ENCODE assay signal across 18 mouse cellular contexts in the genomic region with DNA sequence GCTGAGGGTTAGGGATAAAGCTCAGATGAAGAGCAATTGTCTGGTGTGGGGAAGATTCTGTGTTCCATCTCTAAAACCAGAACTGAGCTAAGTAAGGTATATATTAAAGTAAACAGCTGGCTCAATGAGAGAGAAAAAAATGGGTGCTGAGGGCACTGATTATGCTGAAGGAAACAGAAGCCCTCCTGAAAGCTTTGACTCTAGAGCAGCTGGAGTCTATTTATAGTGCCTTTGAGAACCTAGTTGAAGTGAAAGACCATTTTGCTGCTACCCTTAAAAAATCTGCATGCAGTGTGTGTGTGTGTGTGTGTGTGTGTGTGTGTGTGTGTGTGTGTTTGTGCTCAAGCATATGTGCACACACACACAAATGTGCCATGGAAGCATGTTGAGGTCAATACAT. TPM values are rescaled to one million over a fixed set of nuclear protein-coding genes. Genes with fewer than 3 reads are reported as not detected.
"Had no signal": no experiment of that assay in that cellular context is flagged by ENCODE, and none has a peak within 500 bp of the region (broad histone marks: within the 10 kb centered on the region; RNA-seq: fewer than 3 reads in every experiment).

No protein-coding gene starts in this region.

- H3K27ac ChIP-seq: liver, embryonic 14.5 days; midbrain, embryonic 10.5 days; midbrain, embryonic 12.5 days; neural tube, embryonic 13.5 days; neural tube, embryonic 15.5 days had no signal

- H3K36me3 ChIP-seq: midbrain, embryonic 10.5 days; midbrain, embryonic 12.5 days; neural tube, embryonic 13.5 days; neural tube, embryonic 15.5 days had no signal

- H3K4me2 ChIP-seq: lung, embryonic 14.5 days; midbrain, embryonic 12.5 days; neural tube, embryonic 13.5 days; neural tube, embryonic 15.5 days had no signal

- H3K9me3 ChIP-seq: midbrain, embryonic 10.5 days; midbrain, embryonic 12.5 days; neural tube, embryonic 13.5 days; neural tube, embryonic 15.5 days had no signal

- H3K9ac ChIP-seq: liver, embryonic 14.5 days; lung, embryonic 14.5 days; midbrain, embryonic 12.5 days; neural tube, embryonic 13.5 days; neural tube, embryonic 15.5 days had no signal

- H3K4me1 ChIP-seq: midbrain, embryonic 10.5 days; midbrain, embryonic 12.5 days; neural tube, embryonic 13.5 days; neural tube, embryonic 15.5 days had no signal

- DNase-seq: lung, adult 18-20 months; lung, embryonic 14.5 days; lung, postnatal 10 days; lung, postnatal 4 days; midbrain, embryonic 14.5 days; right cerebral cortex, postnatal 25 days; right cerebral cortex, postnatal 4 days; spleen, adult 18-20 months; thymus, adult 18-20 months; thymus, postnatal 25 days had no signal

- H3K4me3 ChIP-seq: midbrain, embryonic 10.5 days; midbrain, embryonic 12.5 days; myocyte; neural tube, embryonic 13.5 days; neural tube, embryonic 15.5 days had no signal

- H3K27me3 ChIP-seq: midbrain, embryonic 12.5 days; neural tube, embryonic 13.5 days; neural tube, embryonic 15.5 days had no signal

RNA-seq across cellular contexts. Expression of a gene that starts 58.9 kb away (rescaled TPM):
- total RNA-seq: megakaryocyte, adult 5-6 weeks; megakaryocyte-erythroid progenitor cell, adult 5-6 weeks had no signal
- polyA plus RNA-seq: midbrain, embryonic 14.5 days had no signal
